In the genomic region with DNA sequence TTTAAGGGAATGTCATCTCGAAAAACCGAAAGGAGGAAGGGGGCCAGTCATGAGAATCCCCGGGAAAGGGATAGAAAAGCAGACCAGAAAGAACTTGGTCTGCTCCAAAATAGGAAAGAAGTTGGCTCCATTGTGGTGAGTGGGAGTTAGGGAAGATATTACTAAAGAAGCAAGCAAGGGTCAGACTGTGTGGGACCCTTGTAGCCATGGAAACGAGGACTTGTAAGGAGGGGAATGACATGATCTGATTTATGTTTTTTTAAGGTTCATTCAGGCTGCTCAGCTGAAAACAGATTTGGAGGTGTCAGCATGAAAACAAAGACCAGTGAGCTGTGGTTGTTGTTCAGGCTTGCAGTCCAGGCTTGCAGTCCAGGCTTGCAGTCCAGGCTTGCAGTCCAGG, we compare ENCODE assay signal across 15 mouse cellular contexts.
DNase-seq lines count a peak whose midpoint lies in the region; ATAC-seq and TF ChIP-seq lines count a peak whose summit lies in the region.
"Had no signal": no experiment of that assay in that cellular context is flagged by ENCODE, and none has a peak within 500 bp of the region (broad histone marks: within the 10 kb centered on the region; RNA-seq: fewer than 3 reads in every experiment).

No protein-coding gene starts in this region.

- no peak overlapping the region for H3K4me3 ChIP-seq in forebrain, embryonic 10.5 days
- H3K4me3 ChIP-seq in forebrain, embryonic 13.5 days = no peak overlapping the region
- H3K4me3 ChIP-seq in kidney, embryonic 14.5 days (ENCODE audit: low read length) = no peak overlapping the region
- no peak overlapping the region for H3K4me3 ChIP-seq in midbrain, embryonic 12.5 days
- H3K4me3 ChIP-seq: heart, embryonic 13.5 days had no signal

- H3K36me3 ChIP-seq in forebrain, embryonic 10.5 days (replicated peaks) = no peaks in the 10 kb centered on the region
- no peaks in the 10 kb centered on the region for H3K36me3 ChIP-seq in forebrain, embryonic 13.5 days (ENCODE audit: poor library complexity, severe bottlenecking)
- H3K36me3 ChIP-seq in kidney, embryonic 14.5 days (ENCODE audit: control insufficient read depth, insufficient read depth, low read length) = no peaks in the 10 kb centered on the region
- no peaks in the 10 kb centered on the region for H3K36me3 ChIP-seq in midbrain, embryonic 12.5 days
- H3K36me3 ChIP-seq: heart, embryonic 13.5 days had no signal

- no peak for ATAC-seq in forebrain, embryonic 13.5 days
- peak; percentile 87 for ATAC-seq in kidney, embryonic 14.5 days (ENCODE audit: low FRiP score, low TSS enrichment)
- ATAC-seq in midbrain, embryonic 12.5 days (ENCODE audit: low FRiP score, low read depth) = peak; percentile 54

- H3K4me1 ChIP-seq in forebrain, embryonic 10.5 days = peaks cover 17% of the 10 kb centered on the region
- 0 out of 2 replicates have a peak, but pooled peaks cover 8% of the 10 kb centered on the region for H3K4me1 ChIP-seq in forebrain, embryonic 13.5 days
- peaks cover 4% of the 10 kb centered on the region; the same call in 1 of the 2 replicates for H3K4me1 ChIP-seq in kidney, embryonic 14.5 days (ENCODE audit: control insufficient read depth, insufficient read depth, low read length)
- peaks cover 14% of the 10 kb centered on the region; the same call in 1 of the 2 replicates for H3K4me1 ChIP-seq in midbrain, embryonic 12.5 days
- H3K4me1 ChIP-seq: heart, embryonic 13.5 days had no signal

- peak overlapping the region; percentile 48; the same call in 1 of the 2 replicates for H3K27ac ChIP-seq in forebrain, embryonic 10.5 days
- H3K27ac ChIP-seq in forebrain, embryonic 13.5 days = no peak overlapping the region
- no peak overlapping the region for H3K27ac ChIP-seq in kidney, embryonic 14.5 days (ENCODE audit: low read depth, low read length)
- H3K27ac ChIP-seq in midbrain, embryonic 12.5 days (replicated peaks) = 0 out of 2 replicates have a peak overlapping the region, but pooled peaks have one; percentile 15
- H3K27ac ChIP-seq: heart, embryonic 13.5 days had no signal

- TF ChIP-seq POLR2A in brain, embryonic 14.5 days (IDR thresholded peaks at IDR 0.05; ENCODE audit: borderline replicate concordance, extremely low read depth, insufficient read depth, insufficient read length, poor library complexity, severe bottlenecking) = no peak

- no peak overlapping the region for H3K4me2 ChIP-seq in forebrain, embryonic 13.5 days
- H3K4me2 ChIP-seq in kidney, embryonic 14.5 days (replicated peaks; ENCODE audit: low read depth, low read length) = no peak overlapping the region
- H3K4me2 ChIP-seq in midbrain, embryonic 12.5 days (replicated peaks) = 0 out of 2 replicates have a peak overlapping the region, but pooled peaks have one; percentile 5
- H3K4me2 ChIP-seq: heart, embryonic 13.5 days had no signal

- H3K27me3 ChIP-seq in forebrain, embryonic 10.5 days (ENCODE audit: poor library complexity, severe bottlenecking) = peaks cover 14% of the 10 kb centered on the region
- no peaks in the 10 kb centered on the region for H3K27me3 ChIP-seq in forebrain, embryonic 13.5 days
- H3K27me3 ChIP-seq in kidney, embryonic 14.5 days (ENCODE audit: control insufficient read depth, insufficient read depth, low read length) = no peaks in the 10 kb centered on the region
- peaks cover 14% of the 10 kb centered on the region for H3K27me3 ChIP-seq in midbrain, embryonic 12.5 days
- H3K27me3 ChIP-seq: heart, embryonic 13.5 days had no signal

- no peaks in the 10 kb centered on the region for H3K9me3 ChIP-seq in forebrain, embryonic 10.5 days
- H3K9me3 ChIP-seq in forebrain, embryonic 13.5 days (replicated peaks) = no peaks in the 10 kb centered on the region
- H3K9me3 ChIP-seq in kidney, embryonic 14.5 days (ENCODE audit: control insufficient read depth, low read length) = no peaks in the 10 kb centered on the region
- H3K9me3 ChIP-seq in midbrain, embryonic 12.5 days = 0 out of 2 replicates have a peak, but pooled peaks cover 3% of the 10 kb centered on the region
- H3K9me3 ChIP-seq: heart, embryonic 13.5 days had no signal

- no peak overlapping the region for H3K9ac ChIP-seq in forebrain, embryonic 13.5 days
- no peak overlapping the region for H3K9ac ChIP-seq in kidney, embryonic 14.5 days (ENCODE audit: low read depth, low read length)
- H3K9ac ChIP-seq in midbrain, embryonic 12.5 days (replicated peaks) = no peak overlapping the region; the same call in 1 of the 2 replicates
- H3K9ac ChIP-seq: heart, embryonic 13.5 days had no signal

- DNase-seq in forebrain, embryonic 10.5 days (ENCODE audit: extremely low spot score, low spot score) = no peak
- no peak for DNase-seq in kidney, postnatal 36 days
- DNase-seq in brain, embryonic 14.5 days (ENCODE audit: low read depth) = peak; percentile 60
- no peak for DNase-seq in left cerebral cortex, adult 11 months (ENCODE audit: low spot score)
- DNase-seq in lung, postnatal 10 days = no peak
- DNase-seq: adrenal gland, postnatal 25 days; cerebellum, postnatal 14 days; gastrocnemius, postnatal 36 days; kidney, adult 9 months; lung, postnatal 36 days; spleen, adult 18-20 months had no signal

- no peak for TF ChIP-seq CTCF in brain, embryonic 14.5 days (IDR thresholded peaks at IDR 0.05; ENCODE audit: borderline replicate concordance, extremely low read depth, insufficient read depth, insufficient read length)

- 49% methylated on average over 4 of the region's 4 CpGs for WGBS in forebrain, embryonic 10.5 days
- 16% methylated on average over 4 of the region's 4 CpGs for WGBS in forebrain, embryonic 13.5 days
- 19% methylated on average over 4 of the region's 4 CpGs for WGBS in kidney, embryonic 14.5 days
- 19% methylated on average over 4 of the region's 4 CpGs for WGBS in midbrain, embryonic 12.5 days

Comparison
In these comparisons a context has a peak if more than half of its experiments do, and no peak if none do; other contexts are left out.
1. H3K27ac ChIP-seq: peak in forebrain, embryonic 10.5 days (single experiment) and midbrain, embryonic 12.5 days (single experiment); none in forebrain, embryonic 13.5 days (single experiment) and kidney, embryonic 14.5 days (single experiment).